Mouse (Mus musculus) limb, embryonic 14.5 days (tissue): ENCODE results near the gene Krtap15. TPM values are rescaled to one million over a fixed set of nuclear protein-coding genes. Genes with fewer than 3 reads are reported as not detected.

Experiments
- ATAC-seq: fragments of 200-750 bp; cut with Nextera tagmentation; 2 replicates; pipeline ENCODE4 v1.8.0; 2017; ENCODE audit warnings: low read depth, moderate number of reproducible peaks, moderate TSS enrichment; ENCODE audit not compliant: low FRiP score
- DNase-seq: peaks from one replicate; pipeline ENCODE4 v3.0.0-alpha.2; 2015; ENCODE audit warnings: low spot score
- H3K27ac ChIP-seq: fragments of 300-500 bp; sonication (generic); replicated peaks from 2 replicates; pipeline ENCODE4 v1.5.1; 2014; ENCODE audit warnings: low read depth, mild to moderate bottlenecking, low read length, moderate library complexity, mixed read lengths
- H3K27me3 ChIP-seq: fragments of 300-500 bp; sonication (generic); 2 replicates; pipeline ENCODE4 v1.6.1; 2014; ENCODE audit warnings: low read length, mixed read lengths; ENCODE audit not compliant: control insufficient read depth, insufficient read depth
- H3K36me3 ChIP-seq: fragments of 300-500 bp; sonication (generic); 2 replicates; pipeline ENCODE4 v1.6.1; 2014; ENCODE audit warnings: mild to moderate bottlenecking, low read length, moderate library complexity, mixed read lengths; ENCODE audit not compliant: control insufficient read depth, insufficient read depth
- H3K4me1 ChIP-seq: fragments of 300-500 bp; sonication (generic); 2 replicates; pipeline ENCODE4 v1.6.1; 2014; ENCODE audit warnings: antibody characterized with exemption, low read length, mixed read lengths; ENCODE audit not compliant: control insufficient read depth, insufficient read depth
- H3K4me2 ChIP-seq: fragments of 300-500 bp; sonication (generic); replicated peaks from 2 replicates; pipeline ENCODE4 v1.6.1; 2014; ENCODE audit warnings: low read depth, mild to moderate bottlenecking, low read length, moderate library complexity; ENCODE audit not compliant: severe bottlenecking
- H3K4me3 ChIP-seq: fragments of 300-500 bp; sonication (generic); replicated peaks from 2 replicates; pipeline ENCODE4 v1.5.1; 2014; ENCODE audit warnings: low read length
- H3K9ac ChIP-seq: fragments of 300-500 bp; sonication (generic); 2 replicates; pipeline ENCODE4 v1.6.1; 2014; ENCODE audit warnings: mild to moderate bottlenecking, low read depth, low read length, moderate library complexity; ENCODE audit not compliant: severe bottlenecking
- H3K9me3 ChIP-seq: fragments of 300-500 bp; sonication (generic); 2 replicates; pipeline ENCODE4 v1.6.1; 2016; ENCODE audit warnings: low read length; ENCODE audit not compliant: control insufficient read depth
- POLR2A ChIP-seq: fragments of 200-500 bp; IDR thresholded peaks from 2 replicates; pipeline ENCODE4 v1.8.0; 2012; ENCODE audit warnings: inconsistent platforms, mild to moderate bottlenecking, moderate library complexity, borderline replicate concordance; ENCODE audit not compliant: insufficient read depth, insufficient read length; ENCODE audit errors: extremely low read depth
- WGBS: fragments of 180-500 bp; shearing (Covaris S2); extraction: QIAGEN DNeasy Blood & Tissue Kit; methylation state at CpG from one replicate; pipeline ENCODE4 v1.1.7; 2014; 5-methylcytosine and 5-hydroxymethylcytosine counted together
- polyA plus RNA-seq, 2 experiments: library from polyadenylated mRNA; depleted of rRNA in 1 of 2; stranded (reverse) in 1 of 2; unstranded in 1 of 2; fragments of >200 nt; fragmentation: Nextera tagmentation in 1 of 2; extraction: Ambion mirVana in 1 of 2; gene quantifications; 2 replicates each; pipeline versions ENCODE4 v1.2.1 to v1.2.3; 2012 to 2014

Krtap15 gene
- polyA plus RNA-seq, 2 experiments = not detected

- Histone ChIP-seq H3K9ac (no peak overlapping the region), H3K4me1 (no peaks in the 10 kb centered on the region), H3K4me2 (no peak overlapping the region), H3K4me3 (no peak overlapping the region), H3K9me3 (no peaks in the 10 kb centered on the region), H3K27ac (no peak overlapping the region), H3K27me3 (no peaks in the 10 kb centered on the region), H3K36me3 (no peaks in the 10 kb centered on the region)
- 13% methylated on average over 5 of the region's 5 CpGs for WGBS
- TF ChIP-seq POLR2A = no peak
- DNase-seq (no peak), ATAC-seq (no peak)
Measured at GRCm38 (mm10) chr16:88851450-88851849, 31.4 kb downstream of the Krtap15 start.

- H3K9ac ChIP-seq = no peak overlapping the region
- ATAC-seq = no peak
Measured at GRCm38 (mm10) chr16:88864887-88865407, 44.9 kb downstream of the Krtap15 start.

GRCm38 (mm10) chr16:88869311-88869710 is 49.3 kb downstream of the Krtap15 start, which contains the start of gene Krtap19-1:
TSS of gene Krtap19-1 (minus strand) at chr16:88869411.
- Histone ChIP-seq H3K36me3 (no peaks in the 10 kb centered on the region), H3K9ac (no peak within 1 kb of the TSS), H3K4me3 (no peak within 1 kb of the TSS), H3K4me2 (no peak within 1 kb of the TSS), H3K4me1 (no peaks in the 10 kb centered on the region), H3K27ac (no peak within 1 kb of the TSS), H3K9me3 (no peaks in the 10 kb centered on the region), H3K27me3 (no peaks in the 10 kb centered on the region)
- no peak for DNase-seq
- ATAC-seq = no peak
- no peak for TF ChIP-seq POLR2A
- WGBS = 87% methylated on average over 6 of the region's 6 CpGs

More at GRCm38 (mm10) chr16:88864887-88865407, 44.9 kb downstream of the Krtap15 start:
- H3K4me3 ChIP-seq = no peak overlapping the region
- no peak overlapping the region for H3K27ac ChIP-seq
- no peaks in the 10 kb centered on the region for H3K27me3 ChIP-seq
- TF ChIP-seq POLR2A = no peak
- no peaks in the 10 kb centered on the region for H3K36me3 ChIP-seq
- WGBS = 62% methylated on average over 4 of the region's 4 CpGs
- H3K4me2 ChIP-seq = no peak overlapping the region
- H3K4me1 ChIP-seq = no peaks in the 10 kb centered on the region
- no peak for DNase-seq
- no peaks in the 10 kb centered on the region for H3K9me3 ChIP-seq

GRCm38 (mm10) chr16:88874169-88874568 is 54.2 kb downstream of the Krtap15 start, which contains the start of gene Krtap19-2:
TSS of gene Krtap19-2 (minus strand) at chr16:88874269.
- Histone ChIP-seq H3K4me1 (no peaks in the 10 kb centered on the region), H3K27ac (no peak within 1 kb of the TSS), H3K9ac (no peak within 1 kb of the TSS), H3K36me3 (no peaks in the 10 kb centered on the region), H3K4me2 (no peak within 1 kb of the TSS), H3K27me3 (no peaks in the 10 kb centered on the region), H3K4me3 (no peak within 1 kb of the TSS), H3K9me3 (no peaks in the 10 kb centered on the region)
- no peak for ATAC-seq
- DNase-seq = no peak
- WGBS = 98% methylated on average over 3 of the region's 3 CpGs
- no peak for TF ChIP-seq POLR2A

- 87% methylated on average over 2 of the region's 2 CpGs for WGBS
- no peak for DNase-seq
- Histone ChIP-seq H3K36me3 (no peaks in the 10 kb centered on the region), H3K4me1 (no peaks in the 10 kb centered on the region), H3K4me3 (no peak within 1 kb of the TSS), H3K27me3 (no peaks in the 10 kb centered on the region), H3K27ac (no peak within 1 kb of the TSS), H3K9me3 (no peaks in the 10 kb centered on the region), H3K4me2 (no peak within 1 kb of the TSS), H3K9ac (no peak within 1 kb of the TSS)
- no peak for ATAC-seq
- no peak for TF ChIP-seq POLR2A
Measured at GRCm38 (mm10) chr16:88877938-88878337, 57.9 kb downstream of the Krtap15 start, which contains the start of gene Krtap19-3. TSS of gene Krtap19-3 (minus strand) at chr16:88878038.

Other genes starting within 250 kb of the Krtap15 start
- gene Krtap24-1, start 207.9 kb upstream of the Krtap15 start, polyA plus RNA-seq (2012; rRNA removed) = not detected in 2 replicates
- gene Krtap24-1, start 207.9 kb upstream of the Krtap15 start, polyA plus RNA-seq (2014; fragmentation: Nextera tagmentation; extraction: Ambion mirVana) = not detected in 2 replicates
- not detected in 2 replicates for gene 2310079G19Rik, start 192.5 kb upstream of the Krtap15 start, polyA plus RNA-seq (2012; rRNA removed)
- not detected in 2 replicates for gene 2310079G19Rik, start 192.5 kb upstream of the Krtap15 start, polyA plus RNA-seq (2014; fragmentation: Nextera tagmentation; extraction: Ambion mirVana)
- gene Krtap26-1, start 172.4 kb upstream of the Krtap15 start, polyA plus RNA-seq (2012; rRNA removed) = not detected in 2 replicates
- gene Krtap26-1, start 172.4 kb upstream of the Krtap15 start, polyA plus RNA-seq (2014; fragmentation: Nextera tagmentation; extraction: Ambion mirVana) = not detected in 2 replicates
- not detected in 2 replicates for gene Krtap27-1, start 148.5 kb upstream of the Krtap15 start, polyA plus RNA-seq (2012; rRNA removed)
- not detected in 2 replicates for gene Krtap27-1, start 148.5 kb upstream of the Krtap15 start, polyA plus RNA-seq (2014; fragmentation: Nextera tagmentation; extraction: Ambion mirVana)
- gene 2310061N02Rik, start 112.3 kb upstream of the Krtap15 start, polyA plus RNA-seq (2012; rRNA removed) = not detected in 2 replicates
- gene 2310061N02Rik, start 112.3 kb upstream of the Krtap15 start, polyA plus RNA-seq (2014; fragmentation: Nextera tagmentation; extraction: Ambion mirVana) = not detected in 2 replicates
- not detected in 2 replicates for gene Krtap13-1, start 91.4 kb upstream of the Krtap15 start, polyA plus RNA-seq (2012; rRNA removed)
- not detected in 2 replicates for gene Krtap13-1, start 91.4 kb upstream of the Krtap15 start, polyA plus RNA-seq (2014; fragmentation: Nextera tagmentation; extraction: Ambion mirVana)
- not detected in 2 replicates for gene Krtap13, start 68.6 kb upstream of the Krtap15 start, polyA plus RNA-seq (2012; rRNA removed)
- not detected in 2 replicates for gene Krtap13, start 68.6 kb upstream of the Krtap15 start, polyA plus RNA-seq (2014; fragmentation: Nextera tagmentation; extraction: Ambion mirVana)
- gene 2310034C09Rik, start 61.4 kb upstream of the Krtap15 start, polyA plus RNA-seq (2012; rRNA removed) = not detected in 2 replicates
- gene 2310034C09Rik, start 61.4 kb upstream of the Krtap15 start, polyA plus RNA-seq (2014; fragmentation: Nextera tagmentation; extraction: Ambion mirVana) = not detected in 2 replicates
- not detected in 2 replicates for gene 2310057N15Rik, start 46.0 kb upstream of the Krtap15 start, polyA plus RNA-seq (2012; rRNA removed)
- gene 2310057N15Rik, start 46.0 kb upstream of the Krtap15 start, polyA plus RNA-seq (2014; fragmentation: Nextera tagmentation; extraction: Ambion mirVana) = not detected in 2 replicates
- not detected in 2 replicates for gene Gm5965, start 42.3 kb upstream of the Krtap15 start, polyA plus RNA-seq (2012; rRNA removed)
- gene Gm5965, start 42.3 kb upstream of the Krtap15 start, polyA plus RNA-seq (2014; fragmentation: Nextera tagmentation; extraction: Ambion mirVana) = not detected in 2 replicates
- gene Gm20741, start 8.0 kb upstream of the Krtap15 start, polyA plus RNA-seq (2012; rRNA removed) = not detected in 2 replicates
- gene Gm20741, start 8.0 kb upstream of the Krtap15 start, polyA plus RNA-seq (2014; fragmentation: Nextera tagmentation; extraction: Ambion mirVana) = not detected in 2 replicates
- gene Krtap14, start 5.9 kb downstream of the Krtap15 start, polyA plus RNA-seq (2012; rRNA removed) = not detected in 2 replicates
- not detected in 2 replicates for gene Krtap14, start 5.9 kb downstream of the Krtap15 start, polyA plus RNA-seq (2014; fragmentation: Nextera tagmentation; extraction: Ambion mirVana)
- gene Krtap19-1, start 49.2 kb downstream of the Krtap15 start, polyA plus RNA-seq (2012; rRNA removed) = not detected in 2 replicates
- gene Krtap19-1, start 49.2 kb downstream of the Krtap15 start, polyA plus RNA-seq (2014; fragmentation: Nextera tagmentation; extraction: Ambion mirVana) = not detected in 2 replicates
- not detected in 2 replicates for gene Krtap19-2, start 54.1 kb downstream of the Krtap15 start, polyA plus RNA-seq (2012; rRNA removed)
- gene Krtap19-2, start 54.1 kb downstream of the Krtap15 start, polyA plus RNA-seq (2014; fragmentation: Nextera tagmentation; extraction: Ambion mirVana) = not detected in 2 replicates
- gene Krtap19-3, start 57.8 kb downstream of the Krtap15 start, polyA plus RNA-seq (2012; rRNA removed) = not detected in 2 replicates
- gene Krtap19-3, start 57.8 kb downstream of the Krtap15 start, polyA plus RNA-seq (2014; fragmentation: Nextera tagmentation; extraction: Ambion mirVana) = not detected in 2 replicates
- gene Krtap19-4, start 64.9 kb downstream of the Krtap15 start, polyA plus RNA-seq (2012; rRNA removed) = not detected in 2 replicates
- gene Krtap19-4, start 64.9 kb downstream of the Krtap15 start, polyA plus RNA-seq (2014; fragmentation: Nextera tagmentation; extraction: Ambion mirVana) = not detected in 2 replicates
- not detected in 2 replicates for gene Krtap19-5, start 76.2 kb downstream of the Krtap15 start, polyA plus RNA-seq (2012; rRNA removed)
- not detected in 2 replicates for gene Krtap19-5, start 76.2 kb downstream of the Krtap15 start, polyA plus RNA-seq (2014; fragmentation: Nextera tagmentation; extraction: Ambion mirVana)
- not detected in 2 replicates for gene Krtap19-9b, start 112.0 kb downstream of the Krtap15 start, polyA plus RNA-seq (2012; rRNA removed)
- gene Krtap19-9b, start 112.0 kb downstream of the Krtap15 start, polyA plus RNA-seq (2014; fragmentation: Nextera tagmentation; extraction: Ambion mirVana) = not detected in 2 replicates
- gene Krtap16-3, start 142.7 kb downstream of the Krtap15 start, polyA plus RNA-seq (2012; rRNA removed) = not detected in 2 replicates
- gene Krtap16-3, start 142.7 kb downstream of the Krtap15 start, polyA plus RNA-seq (2014; fragmentation: Nextera tagmentation; extraction: Ambion mirVana) = not detected in 2 replicates
- gene Krtap22-2, start 190.5 kb downstream of the Krtap15 start, polyA plus RNA-seq (2012; rRNA removed) = not detected in 2 replicates
- gene Krtap22-2, start 190.5 kb downstream of the Krtap15 start, polyA plus RNA-seq (2014; fragmentation: Nextera tagmentation; extraction: Ambion mirVana) = not detected in 2 replicates
- gene Gm10229, start 195.1 kb downstream of the Krtap15 start, polyA plus RNA-seq (2012; rRNA removed) = not detected in 2 replicates
- gene Gm10229, start 195.1 kb downstream of the Krtap15 start, polyA plus RNA-seq (2014; fragmentation: Nextera tagmentation; extraction: Ambion mirVana) = not detected in 2 replicates
- not detected in 2 replicates for gene Krtap6-1, start 211.5 kb downstream of the Krtap15 start, polyA plus RNA-seq (2012; rRNA removed)
- gene Krtap6-1, start 211.5 kb downstream of the Krtap15 start, polyA plus RNA-seq (2014; fragmentation: Nextera tagmentation; extraction: Ambion mirVana) = not detected in 2 replicates
- gene Gm10228, start 221.3 kb downstream of the Krtap15 start, polyA plus RNA-seq (2012; rRNA removed) = not detected in 2 replicates
- not detected in 2 replicates for gene Gm10228, start 221.3 kb downstream of the Krtap15 start, polyA plus RNA-seq (2014; fragmentation: Nextera tagmentation; extraction: Ambion mirVana)
- not detected in 2 replicates for gene Krtap6-5, start 227.7 kb downstream of the Krtap15 start, polyA plus RNA-seq (2012; rRNA removed)
- not detected in 2 replicates for gene Krtap6-5, start 227.7 kb downstream of the Krtap15 start, polyA plus RNA-seq (2014; fragmentation: Nextera tagmentation; extraction: Ambion mirVana)
- not detected in 2 replicates for gene 1110025L11Rik, start 243.8 kb downstream of the Krtap15 start, polyA plus RNA-seq (2012; rRNA removed)
- gene 1110025L11Rik, start 243.8 kb downstream of the Krtap15 start, polyA plus RNA-seq (2014; fragmentation: Nextera tagmentation; extraction: Ambion mirVana) = not detected in 2 replicates